Mouse (Mus musculus): Measurements from ENCODE around the gene Cradd. TPM values are rescaled to one million over a fixed set of nuclear protein-coding genes. Genes with fewer than 3 reads are reported as not detected.

Gene Cradd
- polyA plus RNA-seq, 1 experiment from 2014 or later: 10.2 TPM

GRCm38 (mm10) chr10:95322076-95323070 is 1.6 kb downstream of the Cradd start:
- H3K27ac ChIP-seq (ENCODE audit: low read depth, low read length): no peak overlapping the region
- H3K9ac ChIP-seq (ENCODE audit: low read depth, low read length): no peak overlapping the region
- H3K36me3 ChIP-seq (ENCODE audit: control insufficient read depth, insufficient read depth, low read length): no peaks in the 10 kb centered on the region
- H3K4me1 ChIP-seq (ENCODE audit: control insufficient read depth, insufficient read depth, low read length): no peaks in the 10 kb centered on the region
- peak overlapping the region; percentile 75; the same call in 1 of the 2 replicates for H3K4me2 ChIP-seq (replicated peaks; ENCODE audit: low read depth, low read length)
- 54% methylated on average over 20 of the region's 20 CpGs for WGBS
- H3K4me3 ChIP-seq (ENCODE audit: low read length): no peak overlapping the region
- H3K27me3 ChIP-seq (ENCODE audit: control insufficient read depth, insufficient read depth, low read length): peaks cover 7% of the 10 kb centered on the region; the same call in 1 of the 2 replicates
- H3K9me3 ChIP-seq (ENCODE audit: control insufficient read depth, low read length): no peaks in the 10 kb centered on the region
- no peak for ATAC-seq (ENCODE audit: low FRiP score, low TSS enrichment)

DNA sequence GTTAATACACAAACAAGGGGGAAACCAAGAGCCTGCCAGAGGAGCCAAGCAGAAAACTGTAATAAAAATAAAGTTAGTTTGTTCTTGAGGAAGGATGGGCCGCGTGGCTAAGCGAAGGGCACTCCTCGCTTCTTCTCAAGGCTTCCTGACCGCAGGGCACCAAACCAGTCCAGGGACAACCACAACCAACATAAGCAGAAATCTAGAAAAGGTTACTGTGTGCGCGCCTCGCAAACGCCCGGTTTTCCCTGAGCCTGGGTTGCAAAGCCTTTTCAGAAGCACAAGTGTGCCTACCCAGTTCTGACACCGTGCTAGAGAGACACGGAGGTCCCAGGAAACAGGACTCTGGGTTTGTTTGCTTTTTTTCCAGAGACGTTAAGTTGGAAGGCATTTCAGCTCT is 4.9 kb downstream of the Cradd start:
- Histone ChIP-seq H3K36me3 (ENCODE audit: control insufficient read depth, insufficient read depth, low read length) (no peaks in the 10 kb centered on the region), H3K4me1 (ENCODE audit: control insufficient read depth, insufficient read depth, low read length) (0 out of 2 replicates have a peak, but pooled peaks cover 4% of the 10 kb centered on the region), H3K4me2 (replicated peaks; ENCODE audit: low read depth, low read length) (no peak overlapping the region), H3K4me3 (ENCODE audit: low read length) (no peak overlapping the region), H3K27ac (ENCODE audit: low read depth, low read length) (no peak overlapping the region), H3K9me3 (ENCODE audit: control insufficient read depth, low read length) (no peaks in the 10 kb centered on the region), H3K9ac (ENCODE audit: low read depth, low read length) (no peak overlapping the region), H3K27me3 (ENCODE audit: control insufficient read depth, insufficient read depth, low read length) (peaks cover 12% of the 10 kb centered on the region; the same call in 1 of the 2 replicates)
- WGBS: 92% methylated on average over 13 of the region's 13 CpGs
- ATAC-seq (ENCODE audit: low FRiP score, low TSS enrichment): no peak

- Histone ChIP-seq H3K27me3 (ENCODE audit: control insufficient read depth, insufficient read depth, low read length) (peaks cover 12% of the 10 kb centered on the region; the same call in 1 of the 2 replicates), H3K9ac (ENCODE audit: low read depth, low read length) (no peak overlapping the region), H3K9me3 (ENCODE audit: control insufficient read depth, low read length) (no peaks in the 10 kb centered on the region), H3K4me2 (replicated peaks; ENCODE audit: low read depth, low read length) (no peak overlapping the region), H3K4me1 (ENCODE audit: control insufficient read depth, insufficient read depth, low read length) (0 out of 2 replicates have a peak, but pooled peaks cover 4% of the 10 kb centered on the region), H3K4me3 (ENCODE audit: low read length) (no peak overlapping the region), H3K27ac (ENCODE audit: low read depth, low read length) (no peak overlapping the region), H3K36me3 (ENCODE audit: control insufficient read depth, insufficient read depth, low read length) (no peaks in the 10 kb centered on the region)
- 92% methylated on average over 7 of the region's 7 CpGs for WGBS
- ATAC-seq (ENCODE audit: low FRiP score, low TSS enrichment): no peak
These were observed 5.6 kb downstream of the Cradd start for GRCm38 (mm10) chr10:95318392-95318708.

DNA sequence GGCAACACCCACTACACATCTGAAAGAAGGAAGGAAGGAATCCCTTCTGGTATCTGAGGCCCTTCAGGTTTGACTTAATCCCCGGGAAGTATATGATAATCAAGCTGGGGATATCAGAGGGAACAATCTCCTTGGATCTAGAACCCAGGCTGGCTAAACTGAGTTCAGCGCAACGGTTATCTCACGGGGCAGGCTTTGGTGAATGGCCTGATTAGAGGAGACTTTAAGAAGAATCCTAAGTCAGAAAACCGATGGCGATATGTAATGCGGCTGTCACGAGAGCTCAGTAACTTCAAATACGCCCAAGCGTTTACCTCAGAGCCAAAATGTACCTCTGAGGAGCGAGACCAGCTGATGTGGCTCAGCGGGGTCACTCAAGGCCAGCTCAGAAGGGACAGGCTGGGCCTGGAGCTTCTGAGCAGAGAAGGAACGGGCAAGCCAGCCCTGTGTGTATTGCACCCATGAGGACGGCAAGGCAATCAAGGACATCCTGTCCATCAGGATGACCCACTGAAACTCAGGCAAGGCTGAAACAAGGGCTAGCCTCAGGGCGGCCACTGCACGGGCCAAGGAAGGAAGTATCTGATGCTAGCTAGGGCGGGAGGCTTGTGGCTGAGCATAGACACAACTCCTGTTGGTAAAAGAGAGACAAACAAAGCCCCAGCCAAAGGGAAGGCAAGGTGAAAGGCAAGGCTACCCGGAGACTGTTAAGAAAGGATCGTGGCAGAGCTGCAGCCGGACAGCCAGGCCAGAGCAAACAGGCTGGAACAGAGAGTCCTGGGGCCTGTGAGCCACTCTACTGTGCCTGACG is 6.1 kb downstream of the Cradd start:
- H3K27me3 ChIP-seq (ENCODE audit: control insufficient read depth, insufficient read depth, low read length): peaks cover 12% of the 10 kb centered on the region; the same call in 1 of the 2 replicates

GRCm38 (mm10) chr10:95317091-95317490 is 6.8 kb downstream of the Cradd start:
- Histone ChIP-seq H3K4me2 (replicated peaks; ENCODE audit: low read depth, low read length) (no peak overlapping the region), H3K9me3 (ENCODE audit: control insufficient read depth, low read length) (no peaks in the 10 kb centered on the region), H3K27me3 (ENCODE audit: control insufficient read depth, insufficient read depth, low read length) (peaks cover 15% of the 10 kb centered on the region), H3K9ac (ENCODE audit: low read depth, low read length) (no peak overlapping the region), H3K4me1 (ENCODE audit: control insufficient read depth, insufficient read depth, low read length) (0 out of 2 replicates have a peak, but pooled peaks cover 4% of the 10 kb centered on the region), H3K4me3 (ENCODE audit: low read length) (no peak overlapping the region), H3K27ac (ENCODE audit: low read depth, low read length) (no peak overlapping the region), H3K36me3 (ENCODE audit: control insufficient read depth, insufficient read depth, low read length) (no peaks in the 10 kb centered on the region)
- ATAC-seq (ENCODE audit: low FRiP score, low TSS enrichment): no peak
- WGBS: 81% methylated on average over 14 of the region's 14 CpGs

More for the DNA sequence above, 6.1 kb downstream of the Cradd start:
- Histone ChIP-seq H3K4me2 (replicated peaks; ENCODE audit: low read depth, low read length) (no peak overlapping the region), H3K4me3 (ENCODE audit: low read length) (no peak overlapping the region), H3K36me3 (ENCODE audit: control insufficient read depth, insufficient read depth, low read length) (no peaks in the 10 kb centered on the region), H3K27ac (ENCODE audit: low read depth, low read length) (no peak overlapping the region), H3K9me3 (ENCODE audit: control insufficient read depth, low read length) (no peaks in the 10 kb centered on the region), H3K4me1 (ENCODE audit: control insufficient read depth, insufficient read depth, low read length) (0 out of 2 replicates have a peak, but pooled peaks cover 4% of the 10 kb centered on the region), H3K9ac (ENCODE audit: low read depth, low read length) (no peak overlapping the region)
- ATAC-seq (ENCODE audit: low FRiP score, low TSS enrichment): no peak
- WGBS: 88% methylated on average over 21 of the region's 21 CpGs

DNA sequence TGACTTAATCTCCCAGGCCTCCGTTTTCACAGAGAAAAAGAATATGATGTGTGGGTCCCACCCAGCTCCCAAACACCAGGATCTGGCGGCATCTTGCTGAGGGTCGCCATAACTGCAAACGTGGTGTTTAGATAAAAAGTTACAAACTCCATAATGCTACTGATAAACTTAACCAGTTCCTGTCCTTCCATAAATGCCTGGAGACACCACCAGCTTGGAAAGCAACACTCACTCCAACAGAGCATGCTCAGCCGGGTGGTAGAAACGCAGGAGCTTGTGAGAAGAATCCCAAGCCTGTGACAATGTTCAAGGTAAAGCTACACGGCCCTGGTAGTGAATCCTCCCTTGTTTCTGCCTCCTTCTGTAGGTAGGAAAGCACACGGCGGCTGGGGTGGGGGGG is 7.3 kb downstream of the Cradd start:
- Histone ChIP-seq H3K36me3 (ENCODE audit: control insufficient read depth, insufficient read depth, low read length) (no peaks in the 10 kb centered on the region), H3K27ac (ENCODE audit: low read depth, low read length) (no peak overlapping the region), H3K4me2 (replicated peaks; ENCODE audit: low read depth, low read length) (no peak overlapping the region), H3K4me3 (ENCODE audit: low read length) (no peak overlapping the region), H3K27me3 (ENCODE audit: control insufficient read depth, insufficient read depth, low read length) (peaks cover 17% of the 10 kb centered on the region), H3K4me1 (ENCODE audit: control insufficient read depth, insufficient read depth, low read length) (0 out of 2 replicates have a peak, but pooled peaks cover 4% of the 10 kb centered on the region), H3K9ac (ENCODE audit: low read depth, low read length) (no peak overlapping the region), H3K9me3 (ENCODE audit: control insufficient read depth, low read length) (no peaks in the 10 kb centered on the region)
- ATAC-seq (ENCODE audit: low FRiP score, low TSS enrichment): no peak
- WGBS: 64% methylated on average over 9 of the region's 9 CpGs

- Histone ChIP-seq H3K27me3 (ENCODE audit: control insufficient read depth, insufficient read depth, low read length) (peaks cover 17% of the 10 kb centered on the region), H3K4me1 (ENCODE audit: control insufficient read depth, insufficient read depth, low read length) (0 out of 2 replicates have a peak, but pooled peaks cover 4% of the 10 kb centered on the region), H3K4me2 (replicated peaks; ENCODE audit: low read depth, low read length) (no peak overlapping the region), H3K4me3 (ENCODE audit: low read length) (no peak overlapping the region), H3K36me3 (ENCODE audit: control insufficient read depth, insufficient read depth, low read length) (no peaks in the 10 kb centered on the region), H3K9me3 (ENCODE audit: control insufficient read depth, low read length) (no peaks in the 10 kb centered on the region), H3K9ac (ENCODE audit: low read depth, low read length) (no peak overlapping the region), H3K27ac (ENCODE audit: low read depth, low read length) (no peak overlapping the region)
- 24% methylated on average over 19 of the region's 19 CpGs for WGBS
- peak; percentile 85 for ATAC-seq (ENCODE audit: low FRiP score, low TSS enrichment)
These were observed 8.0 kb downstream of the Cradd start for GRCm38 (mm10) chr10:95315801-95316474.

GRCm38 (mm10) chr10:95315321-95315720 is 8.6 kb downstream of the Cradd start:
- no peak overlapping the region for H3K27ac ChIP-seq (ENCODE audit: low read depth, low read length)
- no peak overlapping the region for H3K4me2 ChIP-seq (replicated peaks; ENCODE audit: low read depth, low read length)
- 88% methylated on average over 11 of the region's 11 CpGs for WGBS

More at GRCm38 (mm10) chr10:95315321-95315720, 8.6 kb downstream of the Cradd start:
- H3K9ac ChIP-seq (ENCODE audit: low read depth, low read length): no peak overlapping the region
- no peaks in the 10 kb centered on the region for H3K9me3 ChIP-seq (ENCODE audit: control insufficient read depth, low read length)
- peak; percentile 9; the same call in 1 of the 2 replicates for ATAC-seq (ENCODE audit: low FRiP score, low TSS enrichment)
- H3K4me3 ChIP-seq (ENCODE audit: low read length): no peak overlapping the region
- H3K27me3 ChIP-seq (ENCODE audit: control insufficient read depth, insufficient read depth, low read length): peaks cover 17% of the 10 kb centered on the region
- 0 out of 2 replicates have a peak, but pooled peaks cover 4% of the 10 kb centered on the region for H3K4me1 ChIP-seq (ENCODE audit: control insufficient read depth, insufficient read depth, low read length)
- H3K36me3 ChIP-seq (ENCODE audit: control insufficient read depth, insufficient read depth, low read length): no peaks in the 10 kb centered on the region
